Mouse (Mus musculus) heart, embryonic 10.5 days (tissue): ENCODE measurements around the gene Kdelc2. TPM values are rescaled to one million over a fixed set of nuclear protein-coding genes. Genes with fewer than 3 reads are reported as not detected.

ENCODE experiments used
- DNase-seq: peaks from one replicate; pipeline ENCODE4 v3.0.0-alpha.2; 2017; ENCODE audit warnings: low spot score
- H3K27ac ChIP-seq: fragments of 300-500 bp; sonication (generic); 2 replicates; pipeline ENCODE4 v1.5.1; 2016; ENCODE audit warnings: mild to moderate bottlenecking
- H3K27me3 ChIP-seq: fragments of 300-500 bp; sonication (generic); 2 replicates; pipeline ENCODE4 v1.6.1; 2016; ENCODE audit warnings: mild to moderate bottlenecking; ENCODE audit not compliant: poor library complexity, insufficient read depth, severe bottlenecking
- H3K36me3 ChIP-seq: fragments of 300-500 bp; sonication (generic); 2 replicates; pipeline ENCODE4 v1.6.1; 2016; ENCODE audit warnings: mild to moderate bottlenecking, moderate library complexity
- H3K4me1 ChIP-seq: fragments of 300-500 bp; sonication (generic); 2 replicates; pipeline ENCODE4 v1.6.1; 2016; ENCODE audit warnings: mild to moderate bottlenecking
- H3K4me3 ChIP-seq: fragments of 300-500 bp; sonication (generic); 2 replicates; pipeline ENCODE4 v1.5.1; 2016; ENCODE audit warnings: mild to moderate bottlenecking, moderate library complexity
- H3K9me3 ChIP-seq: fragments of 300-500 bp; sonication (generic); 2 replicates; pipeline ENCODE4 v1.6.1; 2016; ENCODE audit warnings: mild to moderate bottlenecking, moderate library complexity
- WGBS: fragments of 180-500 bp; shearing (Covaris S2); methylation state at CpG from one replicate; pipeline ENCODE4 v1.1.7; 2016; 5-methylcytosine and 5-hydroxymethylcytosine counted together
- polyA plus RNA-seq: library from polyadenylated mRNA; unstranded; fragments of >200 nt; fragmentation: Nextera tagmentation; extraction: Ambion mirVana; gene quantifications from 2 replicates; pipeline ENCODE4 v1.2.1, GENCODE M21; 2016

The Kdelc2 gene
- polyA plus RNA-seq = 17.5 and 18.1 TPM in 2 replicates

GRCm38 (mm10) chr9:53383951-53384866 is at the start of gene Kdelc2:
Gene Kdelc2, plus strand, starts transcription at chr9:53384025.
- Histone ChIP-seq H3K4me3 (peak within 1 kb of the TSS; percentile 92), H3K27ac (peak within 1 kb of the TSS; percentile 98), H3K9me3 (no peaks in the 10 kb centered on the region), H3K36me3 (peaks cover 3% of the 10 kb centered on the region; the same call in 1 of the 2 replicates), H3K27me3 (no peaks in the 10 kb centered on the region), H3K4me1 (0 out of 2 replicates have a peak, but pooled peaks cover 3% of the 10 kb centered on the region)
- peak; percentile 91 for DNase-seq
- under 1% methylated on average over 74 of the region's 75 CpGs for WGBS

- Histone ChIP-seq H3K27ac (no peak overlapping the region), H3K4me1 (no peaks in the 10 kb centered on the region), H3K4me3 (no peak overlapping the region), H3K27me3 (no peaks in the 10 kb centered on the region), H3K36me3 (no peaks in the 10 kb centered on the region), H3K9me3 (no peaks in the 10 kb centered on the region)
- DNase-seq = no peak
- WGBS = 77% methylated on average over 3 of the region's 3 CpGs
These were observed 48.7 kb upstream of the Kdelc2 start for GRCm38 (mm10) chr9:53335131-53335530.

GRCm38 (mm10) chr9:53339603-53340002 is 44.2 kb upstream of the Kdelc2 start:
- Histone ChIP-seq H3K4me3 (no peak overlapping the region), H3K4me1 (no peaks in the 10 kb centered on the region), H3K36me3 (no peaks in the 10 kb centered on the region), H3K27me3 (0 out of 2 replicates have a peak, but pooled peaks cover 6% of the 10 kb centered on the region), H3K9me3 (no peaks in the 10 kb centered on the region), H3K27ac (no peak overlapping the region)
- WGBS = 59% methylated on average over 7 of the region's 7 CpGs
- no peak for DNase-seq

GRCm38 (mm10) chr9:53340328-53340916 is 43.4 kb upstream of the Kdelc2 start:
- Histone ChIP-seq H3K4me1 (no peaks in the 10 kb centered on the region), H3K27me3 (0 out of 2 replicates have a peak, but pooled peaks cover 6% of the 10 kb centered on the region), H3K27ac (no peak overlapping the region), H3K4me3 (peak overlapping the region; percentile 61), H3K36me3 (no peaks in the 10 kb centered on the region), H3K9me3 (no peaks in the 10 kb centered on the region)
- DNase-seq = no peak
- 42% methylated on average over 17 of the region's 17 CpGs for WGBS

- H3K9me3 ChIP-seq = no peaks in the 10 kb centered on the region
- peak overlapping the region; percentile 61 for H3K4me3 ChIP-seq
- H3K27ac ChIP-seq = no peak overlapping the region
- no peaks in the 10 kb centered on the region for H3K4me1 ChIP-seq
- WGBS = 8% methylated on average over 14 of the region's 14 CpGs
- DNase-seq = no peak
- no peaks in the 10 kb centered on the region for H3K36me3 ChIP-seq
- H3K27me3 ChIP-seq = 0 out of 2 replicates have a peak, but pooled peaks cover 6% of the 10 kb centered on the region
These were observed 42.9 kb upstream of the Kdelc2 start for GRCm38 (mm10) chr9:53340969-53341368.

GRCm38 (mm10) chr9:53341981-53342380 is 41.8 kb upstream of the Kdelc2 start:
- no peak overlapping the region for H3K27ac ChIP-seq
- H3K9me3 ChIP-seq = no peaks in the 10 kb centered on the region
- 0 out of 2 replicates have a peak, but pooled peaks cover 6% of the 10 kb centered on the region for H3K27me3 ChIP-seq
- 81% methylated on average over 3 of the region's 3 CpGs for WGBS
- H3K4me3 ChIP-seq = no peak overlapping the region
- no peaks in the 10 kb centered on the region for H3K4me1 ChIP-seq
- H3K36me3 ChIP-seq = no peaks in the 10 kb centered on the region
- DNase-seq = no peak

- no peaks in the 10 kb centered on the region for H3K4me1 ChIP-seq
- H3K9me3 ChIP-seq = no peaks in the 10 kb centered on the region
- H3K27me3 ChIP-seq = 0 out of 2 replicates have a peak, but pooled peaks cover 6% of the 10 kb centered on the region
- no peak overlapping the region for H3K27ac ChIP-seq
- DNase-seq = no peak
- WGBS = 85% methylated on average over 9 of the region's 9 CpGs
- no peak overlapping the region for H3K4me3 ChIP-seq
- H3K36me3 ChIP-seq = no peaks in the 10 kb centered on the region
These were observed 39.0 kb upstream of the Kdelc2 start for GRCm38 (mm10) chr9:53344646-53345432.

GRCm38 (mm10) chr9:53345728-53346127 is 38.1 kb upstream of the Kdelc2 start:
- no peaks in the 10 kb centered on the region for H3K9me3 ChIP-seq
- H3K27me3 ChIP-seq = 0 out of 2 replicates have a peak, but pooled peaks cover 2% of the 10 kb centered on the region
- no peak overlapping the region for H3K27ac ChIP-seq
- WGBS = 62% methylated on average over 3 of the region's 3 CpGs
- no peak for DNase-seq
- H3K4me1 ChIP-seq = no peaks in the 10 kb centered on the region
- H3K4me3 ChIP-seq = no peak overlapping the region
- H3K36me3 ChIP-seq = no peaks in the 10 kb centered on the region

- DNase-seq = no peak
- Histone ChIP-seq H3K27me3 (no peaks in the 10 kb centered on the region), H3K9me3 (no peaks in the 10 kb centered on the region), H3K4me1 (no peaks in the 10 kb centered on the region), H3K36me3 (no peaks in the 10 kb centered on the region), H3K27ac (no peak overlapping the region), H3K4me3 (no peak overlapping the region)
- WGBS = 74% methylated on average over 6 of the region's 6 CpGs
These were observed 37.4 kb upstream of the Kdelc2 start for GRCm38 (mm10) chr9:53346402-53346801.

- WGBS = 67% methylated on average over 1 of the region's 1 CpGs
- Histone ChIP-seq H3K27ac (no peak overlapping the region), H3K4me3 (no peak overlapping the region), H3K9me3 (no peaks in the 10 kb centered on the region), H3K4me1 (no peaks in the 10 kb centered on the region), H3K27me3 (no peaks in the 10 kb centered on the region), H3K36me3 (no peaks in the 10 kb centered on the region)
- no peak for DNase-seq
These were observed 34.6 kb upstream of the Kdelc2 start for GRCm38 (mm10) chr9:53349211-53349610.

GRCm38 (mm10) chr9:53350331-53350730 is 33.5 kb upstream of the Kdelc2 start:
- Histone ChIP-seq H3K27ac (no peak overlapping the region), H3K27me3 (no peaks in the 10 kb centered on the region), H3K4me3 (no peak overlapping the region), H3K4me1 (no peaks in the 10 kb centered on the region), H3K9me3 (no peaks in the 10 kb centered on the region), H3K36me3 (no peaks in the 10 kb centered on the region)
- no peak for DNase-seq
- WGBS = 86% methylated on average over 2 of the region's 2 CpGs

- no peaks in the 10 kb centered on the region for H3K36me3 ChIP-seq
- no peaks in the 10 kb centered on the region for H3K9me3 ChIP-seq
- no peak overlapping the region for H3K27ac ChIP-seq
- WGBS = 83% methylated on average over 6 of the region's 6 CpGs
- H3K4me3 ChIP-seq = no peak overlapping the region
- H3K27me3 ChIP-seq = no peaks in the 10 kb centered on the region
- no peaks in the 10 kb centered on the region for H3K4me1 ChIP-seq
- DNase-seq = no peak
These were observed 31.9 kb upstream of the Kdelc2 start for GRCm38 (mm10) chr9:53351899-53352298.
